Mouse (Mus musculus): Measurements from ENCODE around the gene Gm16181. TPM values are rescaled to one million over a fixed set of nuclear protein-coding genes. Genes with fewer than 3 reads are reported as not detected.
"Not testable (repeated sequence)": the region's sequence is repeated elsewhere in the genome, so short reads cannot be mapped to it uniquely, and the experiment has no call there.

The Gm16181 gene
- total RNA-seq, 2 experiments from 2014 or later = not detected

DNA sequence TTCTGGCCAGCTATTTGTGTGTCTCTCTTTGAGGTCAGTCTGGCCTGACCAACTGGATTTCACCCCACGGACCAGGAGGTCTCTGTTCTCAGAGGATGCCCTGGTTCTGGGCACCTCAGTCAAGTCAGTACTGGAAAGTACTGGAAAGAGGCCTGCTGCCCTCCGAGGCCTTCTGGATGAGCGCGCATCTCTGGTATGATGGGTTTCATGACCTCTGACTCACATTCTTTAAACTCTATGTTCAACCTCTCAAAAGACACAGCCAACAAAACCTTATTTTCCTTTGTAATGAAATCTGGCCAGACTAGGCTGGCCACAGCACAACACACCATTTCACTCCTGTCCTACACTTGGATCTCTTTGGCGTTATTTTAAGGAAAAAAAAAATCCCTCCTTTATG lies 4.8 kb downstream of the Gm16181 start:
- ATAC-seq (replicated peaks; ENCODE audit: low FRiP score, low TSS enrichment, poor library complexity, severe bottlenecking) = no peak

DNA sequence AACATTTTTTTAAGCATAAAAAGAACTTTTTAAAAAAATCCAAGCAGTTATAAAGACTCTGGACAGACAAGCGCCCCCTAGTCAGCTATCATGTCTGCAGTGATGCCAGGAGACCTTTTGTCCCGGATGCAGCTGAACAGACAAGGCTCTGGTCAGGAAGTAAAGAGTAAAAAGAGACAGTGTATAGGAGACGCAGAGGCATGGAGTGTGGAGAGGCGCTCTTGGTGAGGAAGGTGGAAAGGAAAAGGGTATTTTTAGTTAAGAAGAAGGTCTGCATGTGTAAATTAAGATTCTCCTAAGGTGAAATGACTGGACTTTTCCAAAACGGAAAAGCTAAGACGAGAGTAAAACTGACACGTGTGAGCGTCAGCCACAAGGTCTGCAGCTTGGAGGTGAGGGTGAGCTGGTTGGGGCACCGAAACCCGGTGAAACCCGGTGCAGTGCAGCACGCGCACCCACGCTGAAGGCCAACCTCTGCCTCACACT lies 6.0 kb downstream of the Gm16181 start:
- ATAC-seq (replicated peaks; ENCODE audit: low FRiP score, low TSS enrichment, poor library complexity, severe bottlenecking) = no peak

DNA sequence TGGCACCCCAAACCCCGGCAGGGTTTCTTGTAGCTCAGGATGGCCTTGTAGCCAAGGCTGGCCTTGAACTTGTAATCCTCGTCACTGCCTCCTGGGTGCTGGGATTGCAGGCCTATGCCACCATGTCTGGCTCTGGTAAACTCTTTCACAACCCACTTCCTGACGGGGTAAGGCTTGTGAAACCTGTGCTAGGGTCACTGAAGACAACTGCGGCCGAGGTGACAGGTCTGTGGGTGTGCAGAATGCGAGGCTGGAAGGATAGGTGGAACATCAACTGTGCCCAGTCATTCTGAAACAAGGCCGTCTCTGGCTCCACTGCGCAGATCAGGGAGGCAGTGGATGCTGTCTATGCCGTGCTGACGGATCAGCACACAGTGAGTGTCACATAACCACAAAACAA lies 10.4 kb downstream of the Gm16181 start:
- ATAC-seq (replicated peaks; ENCODE audit: low FRiP score, low TSS enrichment, poor library complexity, severe bottlenecking) = no peak

DNA sequence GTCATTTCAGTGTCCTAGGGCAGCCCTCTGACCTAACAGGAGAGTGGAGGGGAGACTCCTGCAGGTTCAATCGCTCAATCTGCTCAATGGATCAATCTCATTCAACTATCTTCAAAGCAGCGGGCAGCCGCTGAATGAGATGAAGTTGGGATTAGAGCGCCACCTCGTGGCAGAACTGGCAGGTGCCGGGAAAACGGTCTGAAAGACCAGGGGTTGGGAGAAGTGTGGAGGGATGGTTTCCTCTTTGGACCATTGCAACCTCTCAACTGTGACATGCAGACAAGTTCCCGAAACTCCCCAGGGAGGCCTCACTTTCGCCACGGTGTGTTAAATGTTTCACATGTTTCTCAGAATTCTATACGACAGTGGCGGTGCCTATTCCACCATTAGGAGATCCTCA lies 11.4 kb downstream of the Gm16181 start:
- ATAC-seq (replicated peaks; ENCODE audit: low FRiP score, low TSS enrichment, poor library complexity, severe bottlenecking) = peak; percentile 28; the same call in 1 of the 2 replicates

GRCm38 (mm10) chr17:35232659-35233058 lies 12.0 kb downstream of the Gm16181 start:
- no peak for ATAC-seq (replicated peaks; ENCODE audit: low FRiP score, low TSS enrichment, poor library complexity, severe bottlenecking)

DNA sequence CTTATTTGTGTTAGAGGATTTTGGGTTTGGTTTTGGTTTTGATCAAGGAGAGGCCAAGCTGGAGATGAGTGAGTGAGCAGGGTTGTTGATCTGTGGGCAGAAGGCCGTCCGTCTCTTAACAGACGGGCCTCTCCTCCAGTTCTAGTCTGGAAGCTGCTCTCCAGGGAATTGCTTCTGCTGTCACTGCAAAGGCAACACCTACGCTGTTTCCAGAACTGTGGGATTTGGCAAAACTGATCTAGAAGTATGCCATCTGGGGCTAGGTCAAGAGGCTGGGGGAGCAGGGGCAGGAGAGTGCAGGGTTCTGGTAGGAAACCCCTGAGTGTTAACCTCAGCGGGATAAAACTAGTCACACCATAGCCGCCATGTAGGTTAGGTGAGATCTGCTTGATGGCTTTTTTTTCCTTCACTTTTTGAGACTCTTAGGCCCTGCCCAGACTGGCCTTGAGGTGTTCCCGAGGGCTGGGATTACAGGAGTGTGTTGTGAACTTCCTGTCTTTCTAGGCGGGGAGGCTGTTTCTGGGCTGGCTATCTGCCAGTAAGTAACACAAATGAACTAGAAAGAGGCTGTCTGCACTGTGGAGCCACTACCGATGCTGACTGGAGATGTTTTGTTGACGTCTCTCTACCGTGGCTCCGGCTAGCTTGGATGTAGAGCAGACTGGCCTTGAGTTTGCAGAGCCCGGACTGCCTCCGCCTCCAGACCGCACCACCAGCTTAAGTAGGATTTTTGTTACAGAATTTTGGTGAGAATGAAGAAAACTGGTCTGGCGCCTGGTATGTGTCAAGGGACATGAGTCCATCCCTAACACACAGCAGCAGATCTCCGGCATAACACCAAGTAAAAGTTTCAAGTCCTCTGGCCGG lies 12.7 kb downstream of the Gm16181 start, which contains the start of gene Atp6v1g2:
Gene Atp6v1g2, plus strand, starts transcription at position 547 of the 867 bp plus-strand sequence.
- no peak for ATAC-seq (replicated peaks; ENCODE audit: low FRiP score, low TSS enrichment, poor library complexity, severe bottlenecking)

GRCm38 (mm10) chr17:35234090-35234489 lies 13.5 kb downstream of the Gm16181 start:
- ATAC-seq (replicated peaks; ENCODE audit: low FRiP score, low TSS enrichment, poor library complexity, severe bottlenecking) = not testable (repeated sequence)

- ATAC-seq (replicated peaks; ENCODE audit: low FRiP score, low TSS enrichment, poor library complexity, severe bottlenecking) = no peak
These were observed 14.3 kb downstream of the Gm16181 start for GRCm38 (mm10) chr17:35234903-35235302.

GRCm38 (mm10) chr17:35235614-35236389 lies 15.2 kb downstream of the Gm16181 start, which contains the start of gene Nfkbil1:
Gene Nfkbil1, minus strand, starts transcription at chr17:35235792.
- peak; percentile 65 for ATAC-seq (replicated peaks; ENCODE audit: low FRiP score, low TSS enrichment, poor library complexity, severe bottlenecking)

- ATAC-seq (replicated peaks; ENCODE audit: low FRiP score, low TSS enrichment, poor library complexity, severe bottlenecking) = peak; percentile 74
These were observed 15.7 kb downstream of the Gm16181 start for GRCm38 (mm10) chr17:35236390-35236746.

DNA sequence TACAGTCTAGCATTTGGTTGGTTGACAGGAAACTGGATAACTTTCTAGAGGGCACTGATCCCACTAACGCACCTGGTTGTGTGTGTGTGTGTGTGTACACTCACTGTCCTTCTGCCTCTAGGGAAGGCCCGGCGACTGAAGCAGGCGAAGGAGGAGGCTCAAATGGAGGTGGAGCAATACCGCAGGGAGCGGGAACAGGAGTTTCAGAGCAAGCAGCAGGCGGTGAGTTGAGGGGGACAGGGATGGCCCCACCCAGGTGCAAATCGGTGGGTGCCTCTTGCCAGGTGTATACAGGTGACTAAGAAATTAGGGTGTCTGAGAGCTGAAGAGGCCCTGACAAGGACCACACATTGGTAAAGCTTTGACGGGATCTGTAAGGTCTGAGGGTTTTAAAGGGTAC lies 16.4 kb downstream of the Gm16181 start:
- no peak for ATAC-seq (replicated peaks; ENCODE audit: low FRiP score, low TSS enrichment, poor library complexity, severe bottlenecking)

- no peak for ATAC-seq (replicated peaks; ENCODE audit: low FRiP score, low TSS enrichment, poor library complexity, severe bottlenecking)
These were observed 16.9 kb downstream of the Gm16181 start for GRCm38 (mm10) chr17:35237504-35237903.

DNA sequence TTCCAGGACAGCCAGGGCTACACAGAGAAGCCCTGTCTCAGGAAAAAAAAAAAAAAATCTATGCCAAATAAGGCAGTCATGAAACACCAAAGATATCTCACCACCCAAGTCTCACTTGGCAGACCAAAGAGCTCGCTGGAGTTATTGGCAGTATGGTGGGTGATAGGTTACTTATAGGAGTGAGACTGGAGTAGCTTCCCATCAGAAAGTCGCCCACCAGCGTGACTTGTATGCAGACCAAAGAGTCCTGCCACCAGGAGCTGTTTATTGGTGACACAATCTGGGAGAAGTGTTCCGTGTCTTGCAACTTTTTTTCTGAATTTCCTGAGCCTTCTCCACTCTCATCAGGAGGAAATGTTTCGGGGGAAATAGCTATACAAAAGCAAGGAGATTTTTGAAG lies 19.1 kb downstream of the Gm16181 start:
- ATAC-seq (replicated peaks; ENCODE audit: low FRiP score, low TSS enrichment, poor library complexity, severe bottlenecking) = no peak

DNA sequence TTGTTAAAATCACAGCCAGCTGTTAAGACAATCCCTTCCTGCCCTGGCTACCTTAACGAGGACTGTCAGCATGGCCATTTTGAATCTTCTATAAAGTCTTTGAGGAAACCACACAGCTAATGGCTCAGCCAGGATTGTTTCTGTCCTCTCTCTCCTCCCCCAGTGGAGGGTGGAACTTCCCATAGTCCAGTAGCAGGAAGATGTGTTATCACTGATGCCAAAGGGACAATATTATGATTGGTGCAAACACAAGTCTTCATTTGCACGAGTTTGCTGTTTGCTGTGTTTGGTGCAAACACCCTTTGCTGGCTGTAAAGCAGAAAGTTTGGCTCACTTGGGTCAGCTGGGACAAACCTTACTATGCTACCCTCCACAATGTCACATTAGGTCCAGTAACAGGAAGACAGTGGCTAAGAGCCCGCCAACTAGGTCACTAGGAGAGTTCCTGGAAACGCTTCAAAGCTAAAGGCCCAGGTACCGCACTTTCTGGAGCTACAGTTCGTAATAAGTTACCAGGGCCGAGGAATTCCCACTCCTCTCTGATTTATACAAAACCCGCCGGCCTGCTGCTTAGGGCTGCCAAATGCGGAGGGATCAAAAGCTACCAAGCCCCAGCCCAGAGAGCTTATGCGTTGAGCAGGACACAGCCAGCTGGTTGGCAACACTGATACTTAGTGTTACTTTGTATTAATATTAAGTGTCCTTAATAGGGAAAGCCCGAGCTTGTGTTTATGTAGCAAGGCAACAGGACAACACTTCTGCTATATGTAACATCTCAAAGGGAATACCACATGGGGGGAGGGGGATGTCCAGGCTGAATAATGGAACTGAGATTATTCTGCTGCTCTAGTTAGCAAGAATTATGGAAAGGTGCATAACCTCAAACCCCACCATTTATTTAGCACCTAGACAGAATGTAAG lies 20.0 kb downstream of the Gm16181 start:
- ATAC-seq (replicated peaks; ENCODE audit: low FRiP score, low TSS enrichment, poor library complexity, severe bottlenecking) = no peak

GRCm38 (mm10) chr17:35241305-35242014 lies 20.8 kb downstream of the Gm16181 start, which contains the start of gene Ddx39b:
Gene Ddx39b, plus strand, starts transcription at chr17:35241746.
- ATAC-seq (replicated peaks; ENCODE audit: low FRiP score, low TSS enrichment, poor library complexity, severe bottlenecking) = peak; percentile 70

GRCm38 (mm10) chr17:35242015-35242941 lies 21.6 kb downstream of the Gm16181 start:
- peak; percentile 65 for ATAC-seq (replicated peaks; ENCODE audit: low FRiP score, low TSS enrichment, poor library complexity, severe bottlenecking)

GRCm38 (mm10) chr17:35243086-35243485 lies 22.5 kb downstream of the Gm16181 start:
- peak; percentile 19; the same call in 1 of the 2 replicates for ATAC-seq (replicated peaks; ENCODE audit: low FRiP score, low TSS enrichment, poor library complexity, severe bottlenecking)

GRCm38 (mm10) chr17:35244999-35245398 lies 24.4 kb downstream of the Gm16181 start:
- no peak for ATAC-seq (replicated peaks; ENCODE audit: low FRiP score, low TSS enrichment, poor library complexity, severe bottlenecking)
